Mouse (Mus musculus) ES-Bruce4 (cell line): ENCODE results near the gene Tenm4. TPM values are rescaled to one million over a fixed set of nuclear protein-coding genes. Genes with fewer than 3 reads are reported as not detected.

Source experiments
- H3K27ac ChIP-seq: 2 replicates; pipeline ENCODE4 v1.5.1; 2012; ENCODE audit warnings: low read length, inconsistent platforms; ENCODE audit not compliant: insufficient read depth
- H3K27me3 ChIP-seq: 2 replicates; pipeline ENCODE4 v1.6.1; 2012; ENCODE audit warnings: mild to moderate bottlenecking, low read length, inconsistent platforms; ENCODE audit not compliant: control insufficient read depth, poor library complexity, insufficient read depth, severe bottlenecking
- H3K36me3 ChIP-seq: 2 replicates; pipeline ENCODE4 v1.6.1; 2012; ENCODE audit warnings: inconsistent platforms, mild to moderate bottlenecking, low read length, moderate library complexity; ENCODE audit not compliant: control insufficient read depth, poor library complexity, insufficient read depth, severe bottlenecking
- H3K4me1 ChIP-seq: one replicate; pipeline ENCODE4 v1.8.1; 2011; ENCODE audit warnings: low read length; ENCODE audit not compliant: control insufficient read depth, insufficient read depth
- H3K4me3 ChIP-seq: 2 replicates; pipeline ENCODE4 v1.5.1; 2011; ENCODE audit warnings: low read depth, mild to moderate bottlenecking, low read length
- H3K9ac ChIP-seq: 2 replicates; pipeline ENCODE4 v1.6.1; 2012; ENCODE audit warnings: low read depth, mild to moderate bottlenecking, inconsistent platforms; ENCODE audit not compliant: poor library complexity, severe bottlenecking
- H3K9me3 ChIP-seq: replicated peaks from 2 replicates; pipeline ENCODE4 v1.6.1; 2012; ENCODE audit warnings: mild to moderate bottlenecking, low read length, inconsistent platforms; ENCODE audit not compliant: control insufficient read depth, poor library complexity, insufficient read depth, severe bottlenecking
- CTCF ChIP-seq: IDR thresholded peaks from one replicate; pipeline ENCODE4 v1.8.1; 2011; ENCODE audit warnings: low read depth, low read length
- EP300 ChIP-seq: IDR thresholded peaks from 2 replicates; pipeline ENCODE4 v1.6.1; 2011; ENCODE audit warnings: low read depth, low read length; ENCODE audit not compliant: insufficient read depth
- POLR2A ChIP-seq: IDR thresholded peaks from one replicate; pipeline ENCODE4 v1.8.1; 2011; ENCODE audit warnings: low read length; ENCODE audit not compliant: insufficient read depth
- polyA plus RNA-seq: library from polyadenylated mRNA; stranded (reverse); fragments of >200 nt; gene quantifications from 2 replicates; pipeline ENCODE4 v1.2.4, GENCODE M21; 2011; ENCODE audit warnings: low read depth; ENCODE audit not compliant: missing spikeins, insufficient read depth, insufficient read length

Tenm4 gene
- polyA plus RNA-seq, 1 experiment = 4.8 TPM

DNA sequence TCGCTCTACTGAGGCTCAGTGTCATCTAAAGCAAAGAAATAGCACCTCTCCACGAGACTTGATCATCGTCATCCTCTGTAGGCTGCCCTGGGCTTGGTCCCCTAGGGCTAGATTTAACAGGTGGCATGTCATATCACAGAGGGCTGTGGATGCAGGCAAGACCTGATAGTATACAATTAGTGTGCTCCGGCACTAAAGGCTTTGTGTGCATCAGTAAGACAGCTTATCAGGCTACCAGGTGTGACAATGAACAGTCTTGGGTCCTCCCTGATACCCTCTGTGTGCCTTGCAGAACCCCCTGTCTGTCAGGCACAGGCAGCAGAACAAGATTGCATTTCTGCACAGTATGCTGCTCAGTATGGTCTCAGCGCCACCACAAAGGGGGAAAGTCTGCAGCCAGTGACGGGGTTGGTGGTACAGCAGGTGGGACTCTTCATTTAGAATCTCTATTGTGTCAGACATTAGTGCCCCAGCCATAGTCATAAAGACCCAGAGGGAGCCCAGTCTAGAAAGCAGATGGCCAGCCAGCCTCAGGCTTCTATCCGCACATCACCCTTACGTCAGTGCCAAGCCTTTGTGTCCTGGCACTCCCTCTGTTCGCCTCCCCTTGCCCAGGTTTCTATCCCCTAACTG is 309.4 kb downstream of the Tenm4 start:
- Histone ChIP-seq H3K9ac (no peak overlapping the region), H3K27ac (no peak overlapping the region), H3K4me1 (no peaks in the 10 kb centered on the region), H3K4me3 (no peak overlapping the region), H3K36me3 (no peaks in the 10 kb centered on the region), H3K27me3 (no peaks in the 10 kb centered on the region), H3K9me3 (no peaks in the 10 kb centered on the region)
- no peak for TF ChIP-seq POLR2A

- H3K9me3 ChIP-seq = no peaks in the 10 kb centered on the region
- H3K9ac ChIP-seq = no peak overlapping the region
- H3K4me3 ChIP-seq = no peak overlapping the region
- no peaks in the 10 kb centered on the region for H3K27me3 ChIP-seq
- no peaks in the 10 kb centered on the region for H3K4me1 ChIP-seq
- no peak overlapping the region for H3K27ac ChIP-seq
- no peaks in the 10 kb centered on the region for H3K36me3 ChIP-seq
- no peak for TF ChIP-seq CTCF
- no peak for TF ChIP-seq POLR2A
- TF ChIP-seq EP300 = no peak
Observed at GRCm38 (mm10) chr7:96482953-96483352, 311.9 kb downstream of the Tenm4 start.

DNA sequence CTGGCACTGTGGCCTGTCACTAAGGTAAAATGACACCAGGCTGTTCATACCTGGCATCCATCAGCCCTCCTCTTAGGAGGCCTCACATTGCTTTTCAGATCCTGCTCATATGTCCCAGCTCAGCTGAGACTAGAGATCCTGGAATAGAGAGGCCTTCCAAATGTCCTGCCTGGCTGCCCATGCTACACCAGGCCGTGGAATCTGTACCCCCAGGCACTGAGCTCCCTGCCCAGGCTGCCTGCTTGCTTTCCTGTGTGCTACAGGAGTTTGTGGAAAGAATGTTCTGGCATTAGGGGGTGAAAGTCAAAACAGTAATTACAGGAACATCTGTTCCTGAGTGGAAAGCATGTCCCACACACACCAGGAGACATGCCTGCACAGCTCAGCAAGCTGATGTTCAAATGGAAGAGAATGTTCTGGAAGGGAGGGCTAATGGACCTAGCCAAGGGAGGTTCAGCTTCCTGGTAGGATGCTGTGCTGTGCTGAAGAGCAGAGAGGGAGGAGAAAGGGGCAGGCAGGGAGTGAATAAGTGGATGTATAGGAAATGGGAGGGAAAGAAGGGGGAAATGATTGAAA is 313.0 kb downstream of the Tenm4 start:
- no peak for TF ChIP-seq CTCF
- TF ChIP-seq EP300 = no peak
- no peak for TF ChIP-seq POLR2A
- no peak overlapping the region for H3K27ac ChIP-seq
- no peak overlapping the region for H3K9ac ChIP-seq
- no peaks in the 10 kb centered on the region for H3K36me3 ChIP-seq
- H3K4me1 ChIP-seq = no peaks in the 10 kb centered on the region
- H3K4me3 ChIP-seq = no peak overlapping the region
- no peaks in the 10 kb centered on the region for H3K27me3 ChIP-seq
- no peaks in the 10 kb centered on the region for H3K9me3 ChIP-seq

DNA sequence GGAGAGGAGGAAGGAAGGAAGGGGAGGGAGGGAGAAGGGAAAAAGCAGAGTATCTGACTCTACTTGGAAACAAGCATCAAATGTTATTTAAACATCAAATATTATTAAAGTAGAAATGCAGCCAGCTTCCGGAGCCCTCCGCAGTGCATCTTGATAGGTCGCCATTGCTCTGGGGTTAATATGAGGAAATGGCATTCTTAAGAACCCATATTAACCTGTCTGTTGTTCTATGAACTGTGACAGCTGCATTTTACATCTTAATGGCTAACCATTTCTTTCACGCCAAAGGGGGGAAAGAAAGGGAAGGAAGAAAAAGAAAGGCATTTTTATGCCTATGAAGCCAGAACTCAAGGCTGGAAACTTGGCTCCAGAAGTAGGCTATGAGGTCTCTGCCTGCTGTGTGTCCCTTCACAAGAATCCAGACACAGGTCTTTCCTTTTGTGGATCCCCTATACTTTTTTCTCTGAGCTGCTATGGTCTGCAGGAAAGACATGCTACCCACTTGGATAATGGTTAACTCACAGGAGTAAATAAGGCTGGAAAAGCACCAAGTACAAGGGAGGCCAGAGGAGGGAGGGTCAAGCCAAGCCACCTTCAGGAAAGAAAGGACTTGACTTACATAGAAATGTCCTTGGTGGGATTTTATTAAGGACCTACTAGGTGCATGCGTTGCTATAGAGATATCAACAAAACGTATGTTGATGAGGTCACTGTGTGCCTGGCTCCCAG is 318.5 kb downstream of the Tenm4 start:
- Histone ChIP-seq H3K9me3 (no peaks in the 10 kb centered on the region), H3K36me3 (no peaks in the 10 kb centered on the region)
- TF ChIP-seq EP300 (no peak), POLR2A (no peak), CTCF (no peak)

GRCm38 (mm10) chr7:96491896-96492295 is 320.9 kb downstream of the Tenm4 start:
- no peaks in the 10 kb centered on the region for H3K27me3 ChIP-seq
- H3K27ac ChIP-seq = no peak overlapping the region

More for the DNA sequence above, 318.5 kb downstream of the Tenm4 start:
- Histone ChIP-seq H3K27me3 (no peaks in the 10 kb centered on the region), H3K4me1 (no peaks in the 10 kb centered on the region), H3K27ac (no peak overlapping the region), H3K4me3 (no peak overlapping the region), H3K9ac (no peak overlapping the region)

GRCm38 (mm10) chr7:96492696-96493095 is 321.6 kb downstream of the Tenm4 start:
- Histone ChIP-seq H3K36me3 (no peaks in the 10 kb centered on the region), H3K4me3 (no peak overlapping the region), H3K27ac (no peak overlapping the region), H3K4me1 (no peaks in the 10 kb centered on the region), H3K27me3 (no peaks in the 10 kb centered on the region), H3K9me3 (no peaks in the 10 kb centered on the region), H3K9ac (no peak overlapping the region)
- TF ChIP-seq CTCF (no peak), POLR2A (no peak), EP300 (no peak)

More at GRCm38 (mm10) chr7:96491896-96492295, 320.9 kb downstream of the Tenm4 start:
- Histone ChIP-seq H3K4me3 (no peak overlapping the region), H3K9ac (no peak overlapping the region), H3K4me1 (no peaks in the 10 kb centered on the region), H3K9me3 (no peaks in the 10 kb centered on the region), H3K36me3 (no peaks in the 10 kb centered on the region)
- TF ChIP-seq EP300 (no peak), CTCF (no peak), POLR2A (no peak)
